Mouse (Mus musculus) testis, adult 2 months (tissue): ENCODE results near the gene Anapc7. TPM values are rescaled to one million over a fixed set of nuclear protein-coding genes. Genes with fewer than 3 reads are reported as not detected.
"Not testable (repeated sequence)": the region's sequence is repeated elsewhere in the genome, so short reads cannot be mapped to it uniquely, and the experiment has no call there.

Source experiments
- H3K27ac ChIP-seq: fragments of 200-500 bp; 2 replicates; pipeline ENCODE4 v1.5.1; 2012; ENCODE audit warnings: low read depth, low read length; ENCODE audit not compliant: control insufficient read depth, insufficient read depth
- H3K27me3 ChIP-seq: fragments of 200-500 bp; 2 replicates; pipeline ENCODE4 v1.6.1; 2012; ENCODE audit warnings: mild to moderate bottlenecking, low read length, moderate library complexity; ENCODE audit not compliant: control insufficient read depth, insufficient read depth
- H3K36me3 ChIP-seq: fragments of 200-500 bp; 2 replicates; pipeline ENCODE4 v1.6.1; 2012; ENCODE audit warnings: mild to moderate bottlenecking, low read length; ENCODE audit not compliant: control insufficient read depth, insufficient read depth
- H3K4me1 ChIP-seq: fragments of 200-500 bp; 2 replicates; pipeline ENCODE4 v1.6.1; 2012; ENCODE audit warnings: low read length; ENCODE audit not compliant: control insufficient read depth, insufficient read depth
- H3K4me3 ChIP-seq: fragments of 200-500 bp; 2 replicates; pipeline ENCODE4 v1.5.1; 2012; ENCODE audit warnings: low read depth, mild to moderate bottlenecking, low read length, moderate library complexity, mixed read lengths; ENCODE audit not compliant: control insufficient read depth
- CTCF ChIP-seq: fragments of 200-500 bp; IDR thresholded peaks from 2 replicates; pipeline ENCODE4 v1.5.1; 2012; ENCODE audit warnings: low read depth, mild to moderate bottlenecking, inconsistent platforms, low read length, moderate library complexity; ENCODE audit not compliant: control insufficient read depth, insufficient read depth, insufficient replicate concordance
- POLR2A ChIP-seq: fragments of 200-500 bp; IDR thresholded peaks from 2 replicates; pipeline ENCODE4 v1.6.1; 2012; ENCODE audit warnings: low read depth, mild to moderate bottlenecking, inconsistent platforms, low read length, moderate library complexity; ENCODE audit not compliant: control insufficient read depth
- polyA plus RNA-seq: library from polyadenylated mRNA; depleted of rRNA; stranded (reverse); fragments of >200 nt; gene quantifications from 2 replicates; pipeline ENCODE4 v1.2.3, GENCODE M21; 2012

The Anapc7 gene
- polyA plus RNA-seq, 1 experiment, result 16.2 TPM

DNA sequence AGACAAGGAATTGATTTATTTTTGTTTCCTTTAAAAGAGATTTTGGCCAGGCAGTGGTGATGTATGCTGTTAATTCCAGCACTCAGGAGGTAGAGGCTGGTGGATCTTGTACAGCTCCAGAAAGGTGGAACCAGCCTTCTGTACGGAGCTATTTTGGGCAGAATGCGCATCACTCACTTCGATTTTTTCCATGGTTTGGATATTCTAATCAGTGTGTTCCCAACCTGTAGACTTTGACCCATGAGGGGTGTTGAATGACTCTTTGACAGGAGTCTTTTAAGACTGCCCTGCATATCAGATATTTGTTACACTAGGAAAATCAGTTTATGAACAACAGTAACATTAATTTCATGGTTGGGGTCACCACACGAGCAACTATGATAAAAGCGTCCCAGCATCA lies 29.8 kb downstream of the Anapc7 start:
- H3K36me3 ChIP-seq, result peaks cover 5% of the 10 kb centered on the region

GRCm38 (mm10) chr5:122452194-122452593 lies 30.7 kb downstream of the Anapc7 start:
- TF ChIP-seq CTCF (no peak), POLR2A (no peak)
- peaks cover 6% of the 10 kb centered on the region for H3K36me3 ChIP-seq
- no peaks in the 10 kb centered on the region for H3K4me1 ChIP-seq
- H3K27me3 ChIP-seq, result no peaks in the 10 kb centered on the region
- no peak overlapping the region for H3K4me3 ChIP-seq
- H3K27ac ChIP-seq, result no peak overlapping the region

More for the DNA sequence above, 29.8 kb downstream of the Anapc7 start:
- no peak overlapping the region for H3K4me3 ChIP-seq
- H3K4me1 ChIP-seq, result no peaks in the 10 kb centered on the region
- no peak overlapping the region for H3K27ac ChIP-seq
- no peaks in the 10 kb centered on the region for H3K27me3 ChIP-seq
- no peak for TF ChIP-seq CTCF
- TF ChIP-seq POLR2A, result no peak

DNA sequence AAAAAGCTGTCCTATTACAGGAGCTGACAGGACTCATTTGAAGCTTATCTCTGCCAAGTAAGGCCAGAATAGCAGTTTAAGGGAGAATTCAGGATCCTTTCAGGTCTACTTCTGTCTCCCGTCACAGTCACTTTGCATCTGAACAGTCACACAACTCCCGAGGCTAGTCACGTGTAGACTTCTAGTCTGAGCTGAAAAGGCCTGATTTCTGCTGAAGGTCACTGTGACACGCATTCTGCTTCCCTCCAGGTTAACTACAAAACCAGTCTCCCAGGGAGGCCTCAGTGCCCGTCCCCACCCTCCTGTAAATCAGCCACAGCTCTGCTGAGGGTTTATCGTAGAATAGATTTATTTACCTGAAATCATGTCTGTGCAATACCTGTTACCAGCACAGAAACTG lies 31.7 kb downstream of the Anapc7 start:
- H3K4me3 ChIP-seq, result no peak overlapping the region
- no peak for TF ChIP-seq CTCF
- no peak for TF ChIP-seq POLR2A
- no peaks in the 10 kb centered on the region for H3K27me3 ChIP-seq
- no peaks in the 10 kb centered on the region for H3K4me1 ChIP-seq
- no peak overlapping the region for H3K27ac ChIP-seq
- peaks cover 6% of the 10 kb centered on the region for H3K36me3 ChIP-seq

- TF ChIP-seq CTCF, result no peak
- no peak for TF ChIP-seq POLR2A
- Histone ChIP-seq H3K4me3 (no peak overlapping the region), H3K36me3 (peaks cover 10% of the 10 kb centered on the region), H3K27ac (no peak overlapping the region), H3K27me3 (no peaks in the 10 kb centered on the region), H3K4me1 (no peaks in the 10 kb centered on the region)
Observed at GRCm38 (mm10) chr5:122454442-122454841, 32.9 kb downstream of the Anapc7 start.

DNA sequence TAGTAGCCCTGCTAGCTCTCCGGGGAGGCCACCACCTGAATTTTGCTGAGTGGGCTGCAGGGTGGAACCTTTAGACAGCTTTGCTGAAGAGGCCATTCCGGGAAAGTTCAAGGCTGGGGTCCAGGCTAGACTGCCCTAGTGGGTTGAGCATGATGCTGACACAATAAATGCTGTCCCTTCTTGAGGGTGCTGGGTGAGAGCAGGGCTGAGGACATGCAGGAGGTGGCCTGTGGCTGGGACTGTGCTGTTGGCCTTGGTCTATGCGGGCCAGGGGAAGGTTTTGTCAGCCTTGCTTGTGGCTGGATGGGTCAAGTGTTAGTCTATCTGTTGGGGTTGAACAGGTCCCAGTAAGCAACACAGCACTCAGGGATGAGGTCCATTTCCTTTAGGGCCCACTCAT lies 33.4 kb downstream of the Anapc7 start:
- TF ChIP-seq POLR2A (no peak), CTCF (no peak)
- H3K36me3 ChIP-seq, result peaks cover 10% of the 10 kb centered on the region
- H3K27me3 ChIP-seq, result no peaks in the 10 kb centered on the region
- H3K27ac ChIP-seq, result no peak overlapping the region
- no peaks in the 10 kb centered on the region for H3K4me1 ChIP-seq
- no peak overlapping the region for H3K4me3 ChIP-seq

DNA sequence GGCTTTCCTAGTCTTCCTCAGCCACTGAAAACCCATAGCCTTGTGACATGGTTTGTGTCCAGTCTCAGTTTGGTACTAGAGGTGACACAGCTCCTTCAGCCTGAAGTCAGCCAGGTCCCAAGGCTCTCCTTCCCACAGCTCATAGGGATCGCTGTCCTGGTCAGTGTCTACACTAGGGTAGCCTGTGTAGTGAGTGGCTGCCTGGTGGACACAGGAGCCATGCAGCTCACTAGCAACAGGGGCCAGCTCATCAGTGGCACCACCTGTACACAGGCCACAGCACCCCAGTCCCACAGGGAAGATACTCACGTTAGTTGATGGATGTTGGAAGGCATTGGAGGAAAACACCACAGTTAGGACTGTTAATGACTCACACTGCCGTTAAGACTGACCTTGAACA lies 34.1 kb downstream of the Anapc7 start:
- H3K4me3 ChIP-seq, result no peak overlapping the region
- H3K27me3 ChIP-seq, result no peaks in the 10 kb centered on the region
- H3K36me3 ChIP-seq, result peaks cover 11% of the 10 kb centered on the region
- no peak for TF ChIP-seq CTCF
- no peak for TF ChIP-seq POLR2A
- H3K27ac ChIP-seq, result no peak overlapping the region
- H3K4me1 ChIP-seq, result no peaks in the 10 kb centered on the region

GRCm38 (mm10) chr5:122457054-122457453 lies 35.6 kb downstream of the Anapc7 start:
- H3K27ac ChIP-seq, H3K4me3 ChIP-seq: not testable (repeated sequence)
- H3K36me3 ChIP-seq, result peaks cover 14% of the 10 kb centered on the region

GRCm38 (mm10) chr5:122458066-122458465 lies 36.6 kb downstream of the Anapc7 start:
- no peaks in the 10 kb centered on the region for H3K4me1 ChIP-seq
- H3K27ac ChIP-seq, result no peak overlapping the region
- peaks cover 17% of the 10 kb centered on the region for H3K36me3 ChIP-seq
- H3K27me3 ChIP-seq, result no peaks in the 10 kb centered on the region
- no peak for TF ChIP-seq POLR2A
- TF ChIP-seq CTCF, result no peak
- H3K4me3 ChIP-seq, result no peak overlapping the region

More at GRCm38 (mm10) chr5:122457054-122457453, 35.6 kb downstream of the Anapc7 start:
- not testable (repeated sequence) for H3K27me3 ChIP-seq, H3K4me1 ChIP-seq
